Mouse (Mus musculus) liver, embryonic 14.5 days (tissue): Measurements from ENCODE around the gene Fryl. TPM values are rescaled to one million over a fixed set of nuclear protein-coding genes. Genes with fewer than 3 reads are reported as not detected.

ENCODE experiments used
- ATAC-seq: fragments of 200-750 bp; cut with Nextera tagmentation; 2 replicates; pipeline ENCODE4 v1.8.0; 2017; ENCODE audit warnings: moderate number of reproducible peaks, mild to moderate bottlenecking, moderate library complexity; ENCODE audit not compliant: insufficient read depth
- DNase-seq, 3 experiments: peaks; one replicate each; pipeline ENCODE4 v3.0.0-alpha.2; 2012 to 2013; ENCODE audit warnings: low read depth in 3 of 3, low spot score in 3 of 3
- H3K27ac ChIP-seq: fragments of 300-500 bp; sonication (generic); 2 replicates; pipeline ENCODE4 v1.5.1; 2014; ENCODE audit warnings: moderate library complexity, mild to moderate bottlenecking, control low read depth, inconsistent platforms
- H3K27me3 ChIP-seq: fragments of 300-500 bp; sonication (generic); 2 replicates; pipeline ENCODE4 v1.6.1; 2014; ENCODE audit warnings: mild to moderate bottlenecking, low read length, moderate library complexity; ENCODE audit not compliant: control insufficient read depth, insufficient read depth
- H3K36me3 ChIP-seq: fragments of 300-500 bp; sonication (generic); replicated peaks from 2 replicates; pipeline ENCODE4 v1.6.1; 2014; ENCODE audit warnings: low read depth; ENCODE audit not compliant: control insufficient read depth, insufficient read depth
- H3K4me1 ChIP-seq, 2 experiments: fragments of 200-500 bp in 1 of 2; fragments of 300-500 bp in 1 of 2; sonication (generic) in 1 of 2; replicated peaks; 2 replicates each; pipeline ENCODE4 v1.6.1; 2012 to 2014; ENCODE audit warnings: antibody characterized with exemption in 1 of 2, inconsistent platforms in 1 of 2, low read length in 1 of 2; ENCODE audit not compliant: control insufficient read depth in 2 of 2, insufficient read depth in 2 of 2
- H3K4me2 ChIP-seq: fragments of 300-500 bp; sonication (generic); 2 replicates; pipeline ENCODE4 v1.6.1; 2014; ENCODE audit warnings: low read depth, mild to moderate bottlenecking, control low read depth, moderate library complexity
- H3K4me3 ChIP-seq, 2 experiments: fragments of 200-500 bp in 1 of 2; fragments of 300-500 bp in 1 of 2; sonication (generic) in 1 of 2; 2 replicates each; pipeline ENCODE4 v1.5.1; 2012 to 2014; ENCODE audit warnings: low read depth in 2 of 2, low read length in 2 of 2, mild to moderate bottlenecking in 2 of 2, control low read depth in 1 of 2, inconsistent platforms in 1 of 2, moderate library complexity in 1 of 2; ENCODE audit not compliant: insufficient read depth in 1 of 2
- H3K9ac ChIP-seq: fragments of 300-500 bp; sonication (generic); replicated peaks from 2 replicates; pipeline ENCODE4 v1.6.1; 2014; ENCODE audit warnings: mild to moderate bottlenecking, control low read depth, moderate library complexity
- H3K9me3 ChIP-seq: fragments of 300-500 bp; sonication (generic); 2 replicates; pipeline ENCODE4 v1.6.1; 2016; ENCODE audit warnings: low read length, mixed read lengths; ENCODE audit not compliant: control insufficient read depth
- CTCF ChIP-seq: IDR thresholded peaks from 2 replicates; pipeline ENCODE4 v1.5.1; 2016; ENCODE audit warnings: antibody characterized with exemption, low read depth, control low read depth
- EP300 ChIP-seq: IDR thresholded peaks from 2 replicates; pipeline ENCODE4 v1.6.1; 2016; ENCODE audit warnings: antibody characterized with exemption, low read depth
- WGBS: fragments of 180-500 bp; shearing (Covaris S2); extraction: QIAGEN DNeasy Blood & Tissue Kit; methylation state at CpG from one replicate; pipeline ENCODE4 v1.1.7; 2014; ENCODE audit not compliant: insufficient replicate concordance; 5-methylcytosine and 5-hydroxymethylcytosine counted together
- polyA plus RNA-seq, 2 experiments: library from polyadenylated mRNA; depleted of rRNA in 1 of 2; stranded (reverse) in 1 of 2; unstranded in 1 of 2; fragments of >200 nt; fragmentation: Nextera tagmentation in 1 of 2; extraction: Ambion mirVana in 1 of 2; gene quantifications; 2 replicates each; pipeline versions ENCODE4 v1.2.1 to v1.2.3; 2012 to 2014

Gene Fryl
- polyA plus RNA-seq, 2 experiments, result 22.1 to 41.8 TPM

- H3K4me3 ChIP-seq, result no peak overlapping the region
- peaks cover 44% of the 10 kb centered on the region for H3K36me3 ChIP-seq
- H3K4me2 ChIP-seq, result no peak overlapping the region
- no peak overlapping the region for H3K9ac ChIP-seq
- DNase-seq, result no peak
- no peaks in the 10 kb centered on the region for H3K9me3 ChIP-seq
- H3K4me1 ChIP-seq, result no peaks in the 10 kb centered on the region
- no peak overlapping the region for H3K27ac ChIP-seq
- no peaks in the 10 kb centered on the region for H3K27me3 ChIP-seq
- no peak for ATAC-seq
- WGBS, result 89% methylated on average over 11 of the region's 11 CpGs
- TF ChIP-seq EP300 (no peak), CTCF (no peak)
Measured at GRCm38 (mm10) chr5:73061506-73062155, 194.8 kb downstream of the Fryl start.

- no peaks in the 10 kb centered on the region for H3K9me3 ChIP-seq
- H3K27ac ChIP-seq, result no peak overlapping the region
- peaks cover 60% of the 10 kb centered on the region for H3K36me3 ChIP-seq
- no peak overlapping the region for H3K4me2 ChIP-seq
- no peak overlapping the region for H3K9ac ChIP-seq
- H3K27me3 ChIP-seq, result no peaks in the 10 kb centered on the region
- TF ChIP-seq CTCF (no peak), EP300 (no peak)
- DNase-seq (no peak), ATAC-seq (no peak)
- 91% methylated on average over 5 of the region's 5 CpGs for WGBS
- H3K4me1 ChIP-seq, result no peaks in the 10 kb centered on the region
- H3K4me3 ChIP-seq, result no peak overlapping the region
Measured at GRCm38 (mm10) chr5:73056937-73057336, 199.5 kb downstream of the Fryl start.

- Histone ChIP-seq H3K36me3 (peaks cover 65% of the 10 kb centered on the region), H3K4me2 (no peak overlapping the region), H3K4me1 (no peaks in the 10 kb centered on the region), H3K9me3 (no peaks in the 10 kb centered on the region), H3K9ac (no peak overlapping the region), H3K27me3 (no peaks in the 10 kb centered on the region), H3K4me3 (no peak overlapping the region), H3K27ac (no peak overlapping the region)
- TF ChIP-seq EP300, result no peak
- TF ChIP-seq CTCF, result peak; percentile 72
- WGBS, result 85% methylated on average over 6 of the region's 6 CpGs
- ATAC-seq (no peak), DNase-seq (no peak)
Measured at GRCm38 (mm10) chr5:73056457-73056856, 200.0 kb downstream of the Fryl start.

- no peaks in the 10 kb centered on the region for H3K4me1 ChIP-seq
- H3K9me3 ChIP-seq, result no peaks in the 10 kb centered on the region
- ATAC-seq (no peak), DNase-seq (no peak)
- peaks cover 81% of the 10 kb centered on the region for H3K36me3 ChIP-seq
- H3K27me3 ChIP-seq, result no peaks in the 10 kb centered on the region
- WGBS, result 87% methylated on average over 8 of the region's 8 CpGs
- H3K9ac ChIP-seq, result no peak overlapping the region
- H3K27ac ChIP-seq, result no peak overlapping the region
- H3K4me2 ChIP-seq, result no peak overlapping the region
- no peak for TF ChIP-seq CTCF
- no peak for TF ChIP-seq EP300
- H3K4me3 ChIP-seq, result no peak overlapping the region
Measured at GRCm38 (mm10) chr5:73053933-73054332, 202.5 kb downstream of the Fryl start.

- TF ChIP-seq CTCF, result no peak
- no peak for TF ChIP-seq EP300
- ATAC-seq (no peak), DNase-seq (no peak)
- Histone ChIP-seq H3K36me3 (peaks cover 78% of the 10 kb centered on the region), H3K4me1 (no peaks in the 10 kb centered on the region), H3K27me3 (no peaks in the 10 kb centered on the region), H3K9ac (no peak overlapping the region), H3K4me2 (no peak overlapping the region), H3K4me3 (no peak overlapping the region), H3K9me3 (no peaks in the 10 kb centered on the region), H3K27ac (no peak overlapping the region)
- 84% methylated on average over 7 of the region's 7 CpGs for WGBS
Measured at GRCm38 (mm10) chr5:73047651-73048245, 208.7 kb downstream of the Fryl start.
